Mouse (Mus musculus): Measurements from ENCODE around the gene Jmjd7. TPM values are rescaled to one million over a fixed set of nuclear protein-coding genes. Genes with fewer than 3 reads are reported as not detected.

Jmjd7 gene
- total RNA-seq (2021) = 1 to 10 TPM; 4.2 to 5.1 TPM
- long read RNA-seq, experiment 1, partial matches to known transcripts = 0 of 4 reads
- long read RNA-seq, experiment 1, other reads (novel, unspliced or antisense) = 3 of 4 reads
- long read RNA-seq, experiment 2, partial matches to known transcripts = 1 of 2 reads
- long read RNA-seq, experiment 2, other reads (novel, unspliced or antisense) = 0 of 2 reads

GRCm38 (mm10) chr2:120026984-120027949 lies at the start of gene Jmjd7, which contains the start of gene Gm28042:
Gene Jmjd7 (plus strand): TSS chr2:120027483.
Gene Gm28042 (plus strand): TSS chr2:120027493.
- peak; percentile 90 to 91 for DNase-seq (ENCODE audit: low spot score in 2 of 2)

DNA sequence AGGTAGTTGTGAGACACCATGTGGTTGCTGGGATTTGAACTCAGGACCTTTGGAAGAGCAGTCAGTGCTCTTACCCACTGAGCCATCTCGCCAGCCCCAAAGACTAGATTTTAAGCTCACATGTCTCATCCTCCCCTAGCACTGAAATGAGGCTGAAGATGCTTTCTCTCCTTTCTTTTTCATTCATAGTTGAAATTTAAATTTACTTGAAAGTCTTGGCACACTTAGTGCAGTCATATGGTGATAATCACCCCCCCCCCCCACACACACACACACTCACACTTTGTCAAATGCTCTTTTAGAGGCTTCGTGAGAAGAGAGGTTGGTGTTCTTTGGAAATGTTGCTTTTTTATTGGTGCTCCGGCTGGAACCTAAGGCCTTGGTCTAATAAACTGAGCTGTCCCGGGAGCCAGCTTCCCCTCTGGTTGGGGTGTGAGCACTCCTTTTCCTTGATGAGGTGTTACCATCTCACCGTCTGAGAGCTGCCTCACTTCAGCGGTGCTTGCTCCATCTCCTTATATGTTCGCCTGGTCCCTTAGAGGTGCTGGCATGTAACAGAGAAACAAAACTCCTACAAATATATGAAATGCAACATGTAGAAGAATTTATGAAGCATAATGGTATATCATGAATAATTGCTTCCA lies 46.8 kb upstream of the Jmjd7 start:
- no peak for DNase-seq (ENCODE audit: low spot score in 2 of 2)

DNA sequence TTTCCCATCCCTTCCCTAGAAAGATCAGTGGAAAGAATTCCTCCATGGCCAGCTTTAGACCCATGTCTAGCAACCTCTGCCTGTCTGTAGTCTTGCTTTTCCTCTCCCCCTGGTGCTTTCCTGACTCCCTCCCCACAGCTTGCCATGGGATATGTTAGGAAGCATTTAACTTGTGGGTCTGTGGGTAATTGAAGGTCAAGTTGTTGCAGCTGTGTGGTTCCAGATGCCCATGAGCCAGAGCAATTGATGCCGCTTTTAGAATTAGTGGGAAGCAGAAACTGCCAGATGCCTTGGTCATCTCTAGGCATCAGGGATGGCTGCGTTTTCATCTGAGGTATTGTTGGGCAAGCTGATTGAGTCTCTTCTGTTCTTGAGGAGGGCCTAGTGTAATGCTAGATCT lies 45.7 kb upstream of the Jmjd7 start:
- DNase-seq (ENCODE audit: low spot score in 2 of 2) = no peak

- DNase-seq (ENCODE audit: low spot score in 2 of 2) = no peak
These were observed 41.4 kb upstream of the Jmjd7 start for GRCm38 (mm10) chr2:119985871-119986270.

DNA sequence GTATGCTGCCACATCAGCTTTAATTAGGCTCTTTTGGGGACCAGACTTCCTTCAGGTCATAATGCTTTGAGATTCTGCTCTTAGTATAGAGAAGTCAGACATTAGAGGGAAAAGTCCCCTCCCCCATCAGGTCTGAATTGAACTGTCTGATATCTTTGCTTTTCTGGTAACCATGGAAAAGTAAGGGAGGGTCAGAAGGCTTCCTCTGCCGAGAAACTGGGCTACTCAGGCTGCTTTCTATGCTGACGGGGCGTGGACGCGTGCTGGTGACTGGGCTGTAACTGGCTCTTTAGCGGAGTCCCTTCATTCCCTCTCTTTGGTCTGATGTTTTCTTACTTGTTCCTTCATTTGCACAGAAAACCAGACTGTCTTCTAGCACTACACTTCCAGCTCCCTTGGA lies 40.9 kb upstream of the Jmjd7 start:
- DNase-seq (ENCODE audit: low spot score in 2 of 2) = no peak

GRCm38 (mm10) chr2:119987441-119987840 lies 39.8 kb upstream of the Jmjd7 start:
- DNase-seq (ENCODE audit: low spot score in 2 of 2) = no peak

DNA sequence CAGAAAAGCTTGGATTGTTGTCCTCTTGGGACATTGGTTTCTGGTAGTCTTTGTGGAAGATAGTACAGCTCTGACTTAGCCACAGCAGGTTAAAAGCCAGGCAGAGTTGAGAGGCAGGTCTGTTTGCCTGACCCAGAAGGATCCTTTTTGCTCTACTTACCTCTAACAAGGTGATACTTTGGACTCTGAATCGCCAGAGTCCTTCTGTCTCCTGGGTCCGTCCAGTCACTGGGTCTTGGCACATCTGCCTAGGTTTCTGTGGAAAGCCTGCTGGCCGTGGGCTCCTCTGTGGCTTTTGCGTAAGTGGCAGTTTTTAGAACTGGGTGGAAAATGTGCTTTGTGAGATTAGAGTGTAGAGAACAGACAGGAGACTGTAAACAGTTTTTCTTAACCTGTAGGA lies 38.3 kb upstream of the Jmjd7 start:
- no peak for DNase-seq (ENCODE audit: low spot score in 2 of 2)

DNA sequence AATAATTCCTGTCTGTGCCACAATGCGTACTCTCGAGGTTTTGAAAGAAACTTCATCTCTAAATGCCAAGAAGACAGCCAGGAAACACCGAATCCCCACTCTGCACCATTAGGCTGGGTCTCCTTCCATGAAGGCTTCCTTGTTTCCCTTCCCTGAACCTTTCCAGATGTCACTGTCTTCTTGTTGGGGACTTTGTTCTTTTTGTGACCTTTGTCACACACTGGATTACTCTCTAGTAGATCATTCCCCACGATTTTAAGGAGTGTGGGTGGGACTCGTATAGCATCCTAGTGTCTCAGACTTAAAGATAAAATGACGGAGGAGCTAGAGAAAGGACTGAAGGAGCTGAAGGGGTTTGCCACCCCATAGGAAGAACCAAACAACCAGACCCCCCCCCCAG lies 36.4 kb upstream of the Jmjd7 start:
- no peak for DNase-seq (ENCODE audit: low spot score in 2 of 2)

DNA sequence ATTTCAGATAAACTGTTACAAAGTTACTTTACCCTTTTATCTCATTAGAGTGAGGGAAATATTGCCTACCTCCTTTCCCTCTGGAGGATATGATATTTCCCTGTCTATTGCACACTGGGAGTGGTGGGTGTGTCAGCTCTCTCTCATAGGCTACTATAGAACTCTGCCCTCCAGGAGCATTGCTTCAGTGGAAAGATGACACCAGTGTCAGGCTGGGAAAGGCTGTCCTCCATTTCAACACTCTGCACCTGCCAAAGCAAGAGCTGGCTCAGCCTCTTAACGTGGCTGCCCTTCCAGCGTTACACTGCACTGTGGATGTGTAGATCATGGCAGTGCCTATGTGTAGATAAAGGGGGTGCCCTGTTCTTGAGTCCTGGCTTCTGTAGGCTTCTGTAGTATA lies 34.9 kb upstream of the Jmjd7 start:
- no peak for DNase-seq (ENCODE audit: low spot score in 2 of 2)

GRCm38 (mm10) chr2:119993515-119993914 lies 33.8 kb upstream of the Jmjd7 start:
- DNase-seq (ENCODE audit: low spot score in 2 of 2) = no peak

GRCm38 (mm10) chr2:119994839-119995238 lies 32.4 kb upstream of the Jmjd7 start:
- DNase-seq (ENCODE audit: low spot score in 2 of 2) = no peak

DNA sequence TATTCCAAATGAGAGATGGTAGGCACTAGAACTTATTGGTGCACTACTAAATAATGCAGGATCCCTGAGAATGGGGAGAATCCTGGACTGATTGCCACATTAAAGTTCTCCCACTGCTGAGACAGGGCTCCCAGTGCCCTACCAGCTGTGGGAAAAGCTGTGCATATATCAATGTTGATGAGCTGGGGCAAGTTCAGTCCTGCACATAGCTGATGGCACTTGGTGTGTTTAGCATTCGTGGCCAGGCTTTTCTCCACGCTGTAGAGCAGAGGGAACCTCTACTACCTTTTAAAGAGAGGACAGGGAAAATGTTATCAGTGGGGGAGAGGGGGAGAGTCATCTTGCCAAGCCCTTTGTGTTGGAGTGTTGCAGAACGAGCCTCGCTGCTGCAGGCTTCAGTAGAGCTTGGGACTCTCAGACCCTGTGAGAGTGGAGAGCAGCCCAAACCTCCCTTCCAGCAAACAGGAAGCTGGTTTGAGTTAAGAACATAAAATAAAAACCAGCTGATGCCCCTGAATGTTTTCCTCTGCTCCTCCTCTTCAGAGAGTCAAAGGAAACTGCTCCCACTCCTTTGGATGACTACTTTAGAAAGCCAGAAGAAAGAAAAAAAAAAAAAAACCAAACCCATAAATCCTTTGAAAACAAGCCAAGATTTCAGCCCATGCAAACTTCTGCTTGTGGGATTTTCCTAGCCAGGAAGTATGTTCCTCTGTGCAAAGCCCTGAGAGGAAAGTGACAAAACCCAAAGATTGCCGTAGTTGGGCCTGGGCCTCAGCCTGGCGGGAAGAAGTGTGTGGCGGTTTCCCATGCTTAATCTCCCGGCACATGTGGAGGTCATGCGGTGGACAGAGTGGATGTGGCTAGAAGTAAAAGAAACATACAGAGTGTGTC lies 31.6 kb upstream of the Jmjd7 start:
- no peak for DNase-seq (ENCODE audit: low spot score in 2 of 2)

- DNase-seq (ENCODE audit: low spot score in 2 of 2) = no peak
These were observed 29.9 kb upstream of the Jmjd7 start for GRCm38 (mm10) chr2:119997354-119997753.

DNA sequence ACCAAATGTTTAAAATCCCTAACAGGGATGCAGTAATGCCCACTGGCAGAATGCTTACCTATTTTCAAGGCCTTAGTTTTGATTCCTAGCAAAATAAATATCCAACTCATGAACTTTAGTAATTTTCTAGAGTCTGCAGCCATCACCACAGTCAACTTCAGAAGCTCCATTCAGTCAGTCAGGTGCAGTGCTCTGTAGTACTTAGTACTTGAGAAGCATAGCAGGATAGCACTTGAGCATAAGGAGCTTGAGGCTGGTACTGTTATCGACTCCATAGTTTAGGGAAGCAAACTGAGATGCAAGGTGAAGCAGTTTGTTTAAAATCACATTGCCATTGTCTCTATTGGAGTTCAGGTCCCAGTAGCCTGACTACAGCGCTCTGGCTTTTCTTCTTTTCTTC lies 27.6 kb upstream of the Jmjd7 start:
- DNase-seq (ENCODE audit: low spot score in 2 of 2) = no peak

DNA sequence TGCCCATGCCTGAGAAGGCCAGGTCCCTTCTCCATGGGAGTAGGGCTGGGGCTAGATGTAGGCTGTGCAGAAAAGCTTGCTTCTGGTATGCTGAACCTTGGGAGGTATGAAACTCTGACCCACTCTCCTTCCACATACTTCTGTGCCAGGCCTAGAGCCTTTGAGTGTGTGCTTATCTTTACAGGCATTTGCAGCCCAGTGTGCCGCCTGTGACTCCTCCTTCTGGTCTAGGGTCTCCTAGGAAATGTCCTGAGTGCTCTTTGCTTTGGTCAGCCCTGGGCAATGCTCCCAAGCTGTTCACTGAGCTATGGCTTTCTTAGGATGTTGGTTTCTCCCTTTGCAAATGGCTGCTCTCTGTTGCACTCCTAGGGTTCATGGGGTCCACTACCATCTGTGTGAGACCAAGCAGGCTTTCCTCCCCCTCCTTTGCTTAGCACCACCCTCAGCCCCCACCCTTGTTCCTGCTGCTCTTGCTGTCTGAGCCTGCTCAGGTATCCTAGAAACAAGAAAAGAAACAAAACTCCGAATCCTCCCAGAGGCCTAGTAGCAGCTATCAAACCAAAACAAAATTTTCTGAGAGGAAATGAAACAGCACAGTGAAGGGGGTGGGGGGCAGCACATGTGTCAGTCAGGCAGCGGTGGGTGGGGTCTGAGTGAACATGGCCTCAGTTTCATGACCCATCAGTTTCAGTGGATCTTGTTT lies 26.2 kb upstream of the Jmjd7 start:
- no peak for DNase-seq (ENCODE audit: low spot score in 2 of 2)

DNA sequence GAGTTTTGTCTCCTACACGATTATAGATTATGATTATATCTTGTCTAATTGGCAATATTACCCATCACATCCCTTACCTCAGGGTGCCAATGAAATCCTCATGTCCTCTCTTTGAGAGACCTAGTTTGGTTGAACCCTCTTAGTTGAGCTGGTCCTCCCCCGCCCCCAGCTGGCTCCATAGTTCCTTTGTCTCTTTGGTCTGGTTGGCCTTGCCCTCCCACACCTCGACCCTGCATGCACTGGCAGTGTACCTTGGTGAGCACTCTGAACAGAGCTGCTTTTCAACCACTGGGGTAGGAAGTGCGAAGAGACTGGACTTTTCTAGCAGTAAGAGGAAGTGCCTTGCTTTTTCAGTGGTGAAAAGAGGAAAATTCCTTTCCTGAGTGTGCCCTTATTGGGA lies 25.3 kb upstream of the Jmjd7 start:
- no peak for DNase-seq (ENCODE audit: low spot score in 2 of 2)

DNA sequence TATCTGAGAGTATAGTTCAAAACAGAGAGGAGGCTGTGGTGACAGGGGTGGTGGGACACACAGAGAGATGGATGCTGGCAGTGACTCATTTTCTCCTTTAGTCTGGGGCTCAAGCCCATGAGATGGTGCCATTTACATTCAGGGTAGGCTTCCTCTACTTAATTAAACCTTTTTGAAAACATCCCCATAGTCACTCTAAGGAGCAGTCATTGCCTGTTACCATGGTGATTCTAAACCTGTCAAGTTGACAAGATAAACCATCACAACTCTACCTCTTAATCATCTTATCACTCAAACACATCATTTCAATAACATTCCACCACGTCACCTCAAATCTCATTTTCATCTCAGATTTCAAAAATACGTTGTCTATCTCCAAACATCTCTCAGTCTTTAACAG lies 23.3 kb upstream of the Jmjd7 start:
- DNase-seq (ENCODE audit: low spot score in 2 of 2) = no peak

GRCm38 (mm10) chr2:120006696-120007095 lies 20.6 kb upstream of the Jmjd7 start:
- DNase-seq (ENCODE audit: low spot score in 2 of 2) = no peak

DNA sequence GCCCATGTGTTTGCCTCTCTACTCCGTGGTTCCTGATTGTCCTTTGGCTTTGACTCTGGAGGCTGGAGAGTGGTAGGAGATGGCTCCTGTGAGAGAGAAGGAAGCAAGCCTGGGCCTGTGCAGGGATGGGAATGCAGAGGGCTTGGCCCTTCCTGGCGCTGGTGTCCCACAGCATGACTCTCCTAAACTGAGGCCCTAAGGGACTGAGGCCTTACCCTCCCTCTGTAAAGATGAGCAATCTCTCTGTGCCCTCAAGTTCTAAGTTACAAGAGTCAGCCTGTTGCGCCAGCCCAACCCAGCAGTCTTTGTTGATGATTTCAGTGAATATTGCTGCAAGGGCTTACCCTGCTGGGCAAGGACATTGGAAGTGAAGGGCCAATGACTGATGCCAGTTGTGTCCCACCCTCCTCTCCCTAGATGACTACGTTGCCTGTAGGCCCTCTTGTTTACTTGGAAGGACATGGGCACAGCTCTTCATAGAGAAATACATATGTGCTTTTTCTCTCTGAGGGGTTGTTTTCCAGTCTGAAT lies 19.5 kb upstream of the Jmjd7 start:
- no peak for DNase-seq (ENCODE audit: low spot score in 2 of 2)

GRCm38 (mm10) chr2:120008672-120009071 lies 18.6 kb upstream of the Jmjd7 start:
- DNase-seq (ENCODE audit: low spot score in 2 of 2) = no peak
